Mouse (Mus musculus) cerebellum, postnatal 4 days (tissue): Measurements from ENCODE around the gene Iffo2.
A peak's percentile ranks its signal among the peaks of the same experiment; 100 is the strongest.

Source experiments
- DNase-seq, 2 experiments: peaks; one replicate each; pipeline ENCODE4 v3.0.0; 2022; ENCODE audit warnings: low spot score in 2 of 2, mixed read lengths in 1 of 2

Gene Iffo2

GRCm38 (mm10) chr4:139581427-139582051 is 51.2 kb downstream of the Iffo2 start:
- no peak for DNase-seq

GRCm38 (mm10) chr4:139582346-139582745 is 52.0 kb downstream of the Iffo2 start:
- no peak for DNase-seq

GRCm38 (mm10) chr4:139582903-139583302 is 52.6 kb downstream of the Iffo2 start:
- DNase-seq, result no peak

- no peak for DNase-seq
These were observed 53.4 kb downstream of the Iffo2 start for GRCm38 (mm10) chr4:139583629-139584245.

GRCm38 (mm10) chr4:139584704-139585103 is 54.4 kb downstream of the Iffo2 start:
- no peak for DNase-seq

- DNase-seq, result no peak
These were observed 55.4 kb downstream of the Iffo2 start for GRCm38 (mm10) chr4:139585713-139586112.

- no peak for DNase-seq
These were observed 57.0 kb downstream of the Iffo2 start for GRCm38 (mm10) chr4:139587370-139587769.

GRCm38 (mm10) chr4:139587773-139588172 is 57.4 kb downstream of the Iffo2 start:
- no peak for DNase-seq

DNA sequence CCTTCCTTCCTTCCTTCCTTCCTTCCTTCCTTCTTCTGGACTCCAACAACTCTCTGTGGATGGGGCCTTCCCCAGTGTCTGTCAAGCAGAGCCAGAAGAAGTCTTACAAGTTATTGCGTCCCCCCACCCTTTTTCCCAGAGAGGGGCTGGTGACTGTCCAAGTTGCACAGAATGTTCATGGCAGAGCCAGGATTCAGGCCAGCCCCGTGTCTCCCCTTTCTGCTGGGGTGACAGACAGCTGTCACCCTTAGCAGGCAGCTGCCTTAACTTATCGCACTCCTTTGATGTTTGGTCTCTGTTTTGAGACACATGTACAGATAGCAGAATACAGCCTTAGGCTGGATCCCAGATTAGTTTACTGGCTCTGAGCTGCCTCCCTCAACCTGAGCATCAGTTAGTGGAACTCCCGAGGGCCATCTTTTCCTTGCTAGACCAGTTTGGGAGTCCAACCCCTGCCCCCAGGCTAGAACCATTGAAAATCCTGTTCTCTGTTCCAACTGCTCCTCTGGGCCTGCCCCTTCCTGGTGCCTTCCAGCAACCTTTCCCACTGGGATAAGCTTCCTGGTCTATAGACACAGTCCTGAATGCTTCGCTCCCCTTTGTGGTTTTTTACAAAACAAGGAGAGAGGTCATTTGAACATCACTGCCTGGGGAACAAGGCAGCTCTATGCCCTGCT is 59.1 kb downstream of the Iffo2 start:
- no peak for DNase-seq

- peak in 1 of 2 experiments; percentile 64 for DNase-seq
These were observed 60.1 kb downstream of the Iffo2 start for GRCm38 (mm10) chr4:139590446-139590845.

GRCm38 (mm10) chr4:139592895-139593294 is 62.5 kb downstream of the Iffo2 start:
- DNase-seq, result no peak

GRCm38 (mm10) chr4:139593383-139593782 is 63.0 kb downstream of the Iffo2 start:
- DNase-seq, result no peak

DNA sequence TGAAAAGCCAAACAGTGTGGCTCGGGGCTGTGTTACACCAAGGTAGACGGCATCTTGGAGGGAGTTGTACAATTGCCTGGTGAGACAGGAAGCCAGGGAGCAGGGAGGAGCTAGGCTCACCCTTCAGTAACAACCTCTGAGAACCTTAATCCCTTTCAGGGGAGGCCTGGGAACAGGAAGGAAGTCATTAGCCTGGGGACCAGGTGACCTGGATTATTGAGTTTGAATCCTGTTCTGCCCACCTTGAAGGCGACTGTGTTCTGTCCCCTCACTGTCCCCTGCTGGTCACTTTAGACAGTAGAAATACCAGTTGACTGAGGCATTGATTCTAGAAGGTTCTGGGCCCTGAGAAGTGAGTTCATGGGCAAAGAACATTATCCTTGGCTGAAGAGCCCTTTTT is 63.7 kb downstream of the Iffo2 start:
- DNase-seq, result no peak

- no peak for DNase-seq
These were observed 66.4 kb downstream of the Iffo2 start for GRCm38 (mm10) chr4:139596715-139597114.

- DNase-seq, result no peak
These were observed 67.2 kb downstream of the Iffo2 start for GRCm38 (mm10) chr4:139597286-139598284.

DNA sequence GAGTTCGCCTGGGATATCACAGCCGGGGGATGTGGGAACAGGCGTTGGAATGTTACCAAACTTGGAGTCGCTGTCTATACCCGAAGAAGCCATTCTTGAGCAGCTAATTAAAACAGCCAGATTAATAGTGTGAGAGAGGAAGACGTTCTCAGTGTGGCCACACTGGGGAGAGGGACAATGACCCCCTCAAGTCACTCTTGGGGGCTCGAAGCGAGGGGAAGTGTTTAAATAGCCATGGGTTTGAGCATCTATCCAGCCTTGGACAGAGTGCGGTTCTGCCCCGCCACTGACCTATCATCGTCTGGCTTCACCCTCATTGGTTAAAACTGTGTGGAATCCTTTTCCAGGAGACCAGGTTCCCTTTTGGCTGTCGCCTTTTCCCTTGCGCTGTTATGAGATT is 68.0 kb downstream of the Iffo2 start:
- DNase-seq, result no peak

- DNase-seq, result peak; percentile 43 to 52
These were observed 68.7 kb downstream of the Iffo2 start for GRCm38 (mm10) chr4:139598950-139599518.

GRCm38 (mm10) chr4:139601519-139602356 is 71.4 kb downstream of the Iffo2 start:
- no peak for DNase-seq

DNA sequence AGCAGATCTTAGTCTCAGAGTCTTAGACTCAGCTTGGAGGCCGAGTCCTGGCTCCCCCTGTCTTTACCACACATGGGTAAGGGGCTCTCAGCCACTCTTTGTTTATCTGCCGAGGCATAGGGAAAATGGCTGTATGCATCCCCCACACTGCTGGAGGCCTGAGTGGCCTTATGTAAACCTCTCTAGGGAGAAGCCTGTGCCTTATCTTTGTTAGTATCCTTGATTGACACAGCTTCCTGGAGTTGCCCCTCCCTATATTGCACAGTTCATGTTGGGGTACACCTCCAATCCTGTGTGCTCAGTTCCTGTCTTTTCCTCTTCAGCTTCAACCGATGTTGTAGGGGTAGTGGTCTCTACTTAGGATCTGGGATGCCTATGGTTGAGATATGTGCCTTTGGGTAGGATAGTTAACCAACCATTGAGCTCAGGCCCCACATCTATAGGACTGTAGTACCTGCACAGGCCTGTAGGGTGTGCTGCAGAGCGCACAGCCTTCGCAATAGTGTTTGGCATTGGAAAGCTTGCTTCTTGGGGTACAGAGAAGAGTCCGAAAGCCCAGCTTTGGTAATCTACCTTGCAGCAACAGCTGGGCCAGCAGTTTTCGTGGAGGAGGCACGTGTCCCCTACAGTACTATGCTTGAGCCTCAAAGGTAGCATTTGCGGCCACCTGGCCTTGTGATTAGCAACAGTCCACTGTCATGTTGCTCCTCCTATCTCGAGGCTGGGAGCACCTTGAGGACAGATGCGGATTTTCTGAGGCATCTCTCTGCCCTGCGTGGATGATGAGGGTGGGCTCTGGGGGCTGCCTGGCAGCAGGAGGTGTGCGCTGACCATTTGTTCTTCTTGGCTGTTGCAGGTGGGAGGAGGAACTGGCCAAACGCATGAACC is 72.3 kb downstream of the Iffo2 start, which contains the start of gene Gm21969:
TSS of gene Gm21969 (plus strand) at position 830 of the 888 bp plus-strand sequence.
- DNase-seq, result peak in 1 of 2 experiments; percentile 61
